Mouse (Mus musculus) olfactory bulb, adult 2 months (tissue): Measurements from ENCODE around the gene Acpp.

Experiments
- CTCF ChIP-seq: fragments of 200-500 bp; IDR thresholded peaks from 2 replicates; pipeline ENCODE4 v1.5.1; 2012; ENCODE audit warnings: low read depth, mild to moderate bottlenecking, low read length, moderate library complexity; ENCODE audit not compliant: insufficient read depth
- POLR2A ChIP-seq: fragments of 200-500 bp; IDR thresholded peaks from 2 replicates; pipeline ENCODE4 v1.6.1; 2012; ENCODE audit warnings: mild to moderate bottlenecking, low read depth, low read length, moderate library complexity; ENCODE audit not compliant: insufficient read depth

DNA sequence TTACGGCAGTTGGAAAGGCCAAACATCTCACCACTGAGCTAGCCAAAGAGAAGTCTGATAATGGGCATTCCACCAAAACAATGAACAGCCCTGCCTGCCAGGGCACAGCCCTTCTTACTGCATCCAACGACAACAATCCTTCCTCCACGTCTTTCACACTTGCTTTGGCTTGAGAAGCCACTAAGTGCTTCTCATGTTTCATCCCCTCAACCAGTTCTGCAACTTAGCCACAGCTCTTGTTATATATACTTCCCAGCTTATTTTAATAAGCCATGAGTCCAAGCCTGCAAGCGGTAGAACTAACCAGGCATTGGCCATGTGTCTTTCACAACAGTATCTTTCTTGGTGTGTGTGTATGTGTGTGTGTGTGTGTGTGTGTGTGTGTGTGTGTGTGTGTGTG, 8.9 kb downstream of the Acpp start:
- TF ChIP-seq CTCF = no peak
- no peak for TF ChIP-seq POLR2A
